Mouse (Mus musculus) E14TG2a.4 (cell line): ENCODE data around the gene Mas1.

ENCODE experiments used
- H3K27me3 ChIP-seq: 2 replicates; pipeline ENCODE4 v1.6.1; 2014; ENCODE audit warnings: low read length, control low read depth; ENCODE audit not compliant: insufficient read depth
- H3K36me3 ChIP-seq: 2 replicates; pipeline ENCODE4 v1.6.1; 2014; ENCODE audit warnings: low read length, control low read depth; ENCODE audit not compliant: insufficient read depth
- H3K4me1 ChIP-seq: replicated peaks from 2 replicates; pipeline ENCODE4 v1.6.1; 2014; ENCODE audit warnings: low read depth, low read length, control low read depth
- H3K4me3 ChIP-seq: replicated peaks from 2 replicates; pipeline ENCODE4 v1.5.1; 2014; ENCODE audit warnings: mild to moderate bottlenecking, low read length
- H3K9me3 ChIP-seq: 2 replicates; pipeline ENCODE4 v1.6.1; 2014; ENCODE audit warnings: low read length, control low read depth
- CTCF ChIP-seq: conservative IDR thresholded peaks from 2 replicates; pipeline ENCODE4 v1.5.1; 2014; ENCODE audit warnings: low read length
- NANOG ChIP-seq: IDR thresholded peaks from 2 replicates; pipeline ENCODE4 v1.6.1; 2014; ENCODE audit warnings: borderline replicate concordance, low read length, mixed read lengths
- POU5F1 ChIP-seq: IDR thresholded peaks from 2 replicates; pipeline ENCODE4 v1.6.1; 2014; ENCODE audit warnings: low read length, borderline replicate concordance

Gene Mas1

DNA sequence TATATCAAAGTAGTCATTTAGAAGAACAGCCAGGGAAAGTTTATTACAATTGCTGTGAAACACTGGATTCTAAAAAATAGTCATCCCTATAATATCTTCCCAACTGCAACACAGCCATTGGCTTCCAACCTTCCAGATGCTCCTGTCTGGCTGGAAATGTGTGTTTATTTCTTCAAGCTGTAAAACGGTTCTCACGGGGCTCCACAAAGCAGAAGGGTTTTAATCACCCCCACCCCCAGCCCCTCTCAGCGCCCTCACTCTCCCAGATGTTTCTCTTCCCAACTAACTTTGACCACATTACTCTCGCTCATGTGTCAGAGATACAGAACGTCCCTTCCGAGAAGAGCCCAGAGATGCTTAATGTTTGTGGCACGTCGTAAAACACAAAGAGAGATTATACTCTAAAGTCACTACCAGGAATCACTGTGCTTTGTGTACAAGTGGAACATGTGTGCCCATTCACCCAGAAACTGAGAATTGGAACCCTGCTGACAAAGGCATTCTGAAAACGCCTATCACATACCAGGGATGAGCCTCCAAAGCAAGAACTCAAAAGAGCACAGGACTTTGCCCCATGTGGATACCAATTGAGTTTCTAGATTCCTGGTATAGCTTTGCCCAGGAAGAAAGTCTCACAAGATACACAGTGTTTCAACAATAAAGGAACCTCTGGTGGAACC is 65.9 kb downstream of the Mas1 start:
- peaks cover 8% of the 10 kb centered on the region; the same call in 1 of the 2 replicates for H3K27me3 ChIP-seq
- H3K4me3 ChIP-seq, result no peak overlapping the region
- peaks cover 6% of the 10 kb centered on the region; the same call in 1 of the 2 replicates for H3K4me1 ChIP-seq
- TF ChIP-seq NANOG, result no peak
- TF ChIP-seq POU5F1, result no peak
- no peak for TF ChIP-seq CTCF
- no peaks in the 10 kb centered on the region for H3K36me3 ChIP-seq
- no peaks in the 10 kb centered on the region for H3K9me3 ChIP-seq

DNA sequence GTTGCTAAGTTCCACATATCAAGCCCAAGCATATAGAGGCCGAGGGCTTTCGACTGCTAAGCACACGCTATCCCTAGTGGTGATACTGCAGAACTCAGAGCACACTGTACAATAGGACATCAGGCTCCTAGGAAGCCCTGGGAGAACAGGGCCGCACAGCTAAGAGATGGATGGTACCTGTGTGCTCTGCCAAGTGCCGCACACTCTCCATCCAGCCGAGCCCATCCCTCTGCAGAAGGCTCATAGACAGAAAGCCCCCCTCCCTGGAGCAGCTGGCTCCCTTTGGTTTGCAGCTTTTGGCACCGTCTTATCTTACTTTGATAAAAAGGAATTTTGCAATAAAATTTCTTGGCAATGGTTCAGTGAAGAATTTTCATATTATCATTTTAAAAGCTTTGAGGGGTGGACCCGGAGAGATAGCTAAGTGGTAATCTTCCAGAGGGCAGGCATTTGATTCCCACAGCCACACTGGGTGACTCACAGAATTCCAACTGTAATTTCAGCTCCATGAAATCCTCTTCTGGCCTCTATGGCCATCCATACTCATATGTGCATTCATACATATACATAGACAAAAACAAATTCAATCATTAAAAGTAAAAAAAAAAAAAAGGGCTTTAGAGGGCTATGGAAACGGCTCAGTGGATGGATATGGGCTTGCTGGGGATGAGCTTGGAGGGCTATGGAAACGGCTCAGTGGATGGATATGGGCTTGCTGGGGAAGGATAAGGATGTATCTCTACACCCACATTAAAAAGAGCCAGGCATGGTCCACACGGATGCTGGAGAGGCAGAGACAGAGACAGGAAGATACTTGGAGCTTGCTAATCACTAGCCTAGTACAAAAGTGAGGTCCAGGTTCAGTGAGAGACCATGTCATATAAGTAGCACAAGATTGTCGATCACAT is 68.3 kb downstream of the Mas1 start:
- Histone ChIP-seq H3K9me3 (no peaks in the 10 kb centered on the region), H3K4me1 (peaks cover 7% of the 10 kb centered on the region), H3K27me3 (no peaks in the 10 kb centered on the region), H3K4me3 (no peak overlapping the region), H3K36me3 (no peaks in the 10 kb centered on the region)
- no peak for TF ChIP-seq POU5F1
- no peak for TF ChIP-seq CTCF
- TF ChIP-seq NANOG, result no peak

DNA sequence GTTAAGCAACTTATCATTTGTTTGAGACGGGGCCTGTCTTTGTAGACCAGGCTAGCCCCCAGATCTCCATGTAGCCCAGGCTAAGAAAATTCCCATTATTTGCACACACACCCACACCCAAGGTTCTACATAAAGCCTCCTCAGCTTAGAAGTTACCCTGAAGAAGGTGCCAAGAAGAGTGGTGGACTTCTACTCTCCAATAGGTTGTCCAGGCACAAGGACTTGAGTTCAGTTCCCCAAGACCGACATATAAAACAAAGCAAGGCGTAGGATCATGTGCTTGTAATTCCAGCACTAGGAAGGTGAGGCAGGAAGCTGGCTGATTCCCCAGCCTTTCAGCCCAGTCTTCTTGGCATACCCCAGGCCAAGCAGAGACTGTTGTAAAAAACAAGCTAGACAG is 69.4 kb downstream of the Mas1 start:
- no peaks in the 10 kb centered on the region for H3K9me3 ChIP-seq
- no peaks in the 10 kb centered on the region for H3K36me3 ChIP-seq
- H3K27me3 ChIP-seq, result no peaks in the 10 kb centered on the region
- TF ChIP-seq NANOG (no peak), CTCF (no peak), POU5F1 (no peak)
- no peak overlapping the region for H3K4me3 ChIP-seq
- peaks cover 17% of the 10 kb centered on the region for H3K4me1 ChIP-seq

DNA sequence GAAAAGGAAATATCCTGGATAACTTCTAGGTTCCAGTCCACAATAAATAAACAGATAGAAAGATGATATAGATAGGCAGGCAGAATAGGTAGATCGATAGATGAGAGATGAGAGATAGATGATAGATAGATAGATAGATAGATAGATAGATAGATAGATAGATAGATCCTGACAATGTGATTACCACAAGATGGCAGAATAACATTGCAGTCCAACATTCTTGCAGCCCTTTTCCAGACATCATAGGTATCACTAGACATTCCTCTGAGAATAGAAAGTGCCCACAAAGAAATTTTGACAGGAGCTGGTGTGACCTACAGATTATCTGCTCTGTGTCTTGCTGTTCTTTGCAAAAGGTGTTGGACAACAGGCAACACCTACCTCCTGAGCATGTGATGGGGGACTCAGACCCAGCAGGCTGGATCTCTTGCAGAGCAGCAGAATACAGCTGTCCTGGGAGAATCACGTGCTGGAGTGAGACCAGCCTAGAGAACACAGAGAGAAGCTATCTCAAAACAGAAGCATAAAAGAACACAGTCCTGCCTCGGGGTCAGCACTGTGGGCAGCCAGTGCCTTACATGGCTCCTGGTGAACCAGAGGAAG is 70.4 kb downstream of the Mas1 start:
- Histone ChIP-seq H3K4me3 (no peak overlapping the region), H3K27me3 (no peaks in the 10 kb centered on the region), H3K9me3 (no peaks in the 10 kb centered on the region), H3K4me1 (peaks cover 21% of the 10 kb centered on the region), H3K36me3 (no peaks in the 10 kb centered on the region)
- no peak for TF ChIP-seq POU5F1
- TF ChIP-seq CTCF, result no peak
- no peak for TF ChIP-seq NANOG

DNA sequence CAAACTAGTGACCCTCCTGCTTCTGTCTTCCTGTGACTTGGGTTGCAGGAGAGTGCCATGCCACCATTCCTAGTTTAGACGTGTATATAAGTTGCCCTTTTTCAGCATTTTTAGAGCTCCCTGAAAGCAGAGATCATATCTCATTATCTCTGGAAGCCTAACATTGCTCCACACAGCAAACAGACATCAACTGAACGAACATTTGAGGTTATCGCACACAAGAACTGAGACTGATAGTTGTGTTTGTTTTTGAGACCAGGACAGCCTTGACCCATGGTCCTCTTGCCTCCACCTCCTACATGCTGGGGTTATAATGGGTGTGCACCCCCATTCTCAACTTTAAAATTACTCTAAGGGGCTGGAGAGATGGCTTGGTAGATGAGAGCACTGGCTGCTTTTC is 71.3 kb downstream of the Mas1 start:
- Histone ChIP-seq H3K4me3 (no peak overlapping the region), H3K4me1 (peaks cover 19% of the 10 kb centered on the region), H3K36me3 (no peaks in the 10 kb centered on the region), H3K27me3 (no peaks in the 10 kb centered on the region), H3K9me3 (peaks cover 1% of the 10 kb centered on the region)
- TF ChIP-seq NANOG (no peak), POU5F1 (no peak), CTCF (no peak)

DNA sequence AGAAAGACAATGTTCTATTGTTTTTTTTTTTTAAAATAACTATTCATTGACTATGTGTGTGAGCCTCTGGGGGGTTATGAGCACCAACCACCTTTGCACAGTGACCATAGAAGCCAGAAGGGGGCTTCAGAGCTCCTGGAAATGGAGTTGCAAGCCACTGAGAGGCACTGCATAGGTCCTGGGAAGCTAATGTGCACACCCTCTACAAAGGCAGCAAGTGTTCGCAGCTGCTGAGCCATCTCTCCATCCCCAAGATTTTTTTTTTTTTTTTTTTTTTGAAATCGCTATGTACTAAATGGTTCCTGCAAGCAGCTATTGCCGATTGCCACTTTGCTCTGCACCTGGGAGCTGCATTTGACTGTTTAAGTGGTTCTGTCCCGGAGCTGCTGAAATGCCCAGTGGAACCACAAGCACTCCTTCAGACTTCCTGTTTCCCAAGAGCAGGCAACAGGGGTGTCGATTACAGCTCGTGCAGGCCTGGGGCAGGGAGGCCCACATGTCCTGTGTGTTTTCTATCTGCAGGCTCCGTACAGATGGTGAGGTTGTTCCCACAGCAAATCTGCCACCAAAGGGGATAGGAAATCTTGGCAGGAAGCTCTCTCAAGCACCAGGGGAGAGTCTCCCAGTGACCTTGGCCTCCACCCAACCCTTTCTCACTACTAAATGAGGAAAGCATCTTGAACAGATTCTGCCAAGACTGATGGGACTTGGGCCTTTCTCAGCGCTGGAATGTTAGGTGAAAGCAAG is 74.1 kb downstream of the Mas1 start:
- TF ChIP-seq NANOG (no peak), CTCF (no peak), POU5F1 (no peak)
- Histone ChIP-seq H3K4me1 (peaks cover 19% of the 10 kb centered on the region), H3K36me3 (no peaks in the 10 kb centered on the region), H3K4me3 (no peak overlapping the region), H3K27me3 (0 out of 2 replicates have a peak, but pooled peaks cover 2% of the 10 kb centered on the region), H3K9me3 (peaks cover 8% of the 10 kb centered on the region)

DNA sequence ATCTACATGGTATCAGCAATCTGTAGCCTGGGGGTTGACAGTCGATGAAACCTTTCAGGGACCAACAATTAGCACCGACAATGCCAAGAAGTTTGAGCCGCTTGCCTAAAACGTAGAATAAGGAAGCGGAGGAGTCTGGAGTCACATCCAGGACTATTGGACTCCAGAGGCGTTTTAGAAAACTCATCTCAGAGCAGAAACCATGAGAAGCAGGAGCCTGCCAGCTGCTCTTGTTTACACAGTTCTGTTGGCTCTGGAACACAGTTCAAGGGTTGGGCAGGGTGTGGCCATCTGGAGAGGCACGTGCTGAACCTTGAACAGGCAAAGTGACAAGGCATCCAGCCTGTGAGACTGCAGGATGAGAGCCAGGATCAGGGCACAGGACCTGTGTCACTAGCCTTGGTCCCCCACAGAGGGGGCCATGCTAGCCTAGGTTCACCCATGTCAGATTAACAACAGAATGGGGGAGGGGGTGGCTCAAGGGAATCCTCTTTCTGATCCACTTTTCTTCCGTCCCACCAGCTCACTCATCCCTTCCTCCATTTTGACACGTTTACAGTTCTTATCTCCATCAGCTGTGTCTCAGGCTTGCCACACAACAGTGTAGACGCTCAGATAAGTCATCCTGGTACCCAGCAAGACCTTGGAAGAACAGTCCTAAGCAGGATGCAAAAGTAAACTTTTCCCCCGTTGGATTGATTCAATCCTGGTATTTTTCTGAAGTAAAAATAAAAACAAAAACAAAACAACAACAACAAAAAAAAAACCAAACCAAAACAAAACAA is 75.3 kb downstream of the Mas1 start:
- Histone ChIP-seq H3K9me3 (peaks cover 18% of the 10 kb centered on the region), H3K4me3 (no peak overlapping the region), H3K36me3 (no peaks in the 10 kb centered on the region), H3K4me1 (peaks cover 19% of the 10 kb centered on the region), H3K27me3 (0 out of 2 replicates have a peak, but pooled peaks cover 2% of the 10 kb centered on the region)
- TF ChIP-seq CTCF (no peak), NANOG (no peak), POU5F1 (no peak)

DNA sequence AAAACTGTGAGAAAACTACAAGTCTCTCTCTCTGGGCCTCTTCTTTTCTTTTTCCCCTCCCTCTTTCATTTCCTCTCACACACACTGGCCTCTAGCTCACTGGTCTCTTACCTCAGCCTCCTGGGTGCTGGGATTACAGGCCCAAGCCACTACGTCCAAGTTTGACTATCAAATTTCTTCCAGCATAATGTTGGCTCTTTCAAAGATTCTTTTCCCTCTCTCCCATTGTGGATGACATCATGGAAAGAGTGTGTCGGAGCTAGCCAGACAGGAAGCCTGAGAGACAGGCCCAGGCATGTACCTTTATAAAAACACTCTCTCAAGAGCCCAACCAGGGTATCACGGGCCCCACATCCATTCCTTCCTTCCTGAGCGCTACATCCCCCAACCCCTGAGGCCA is 76.5 kb downstream of the Mas1 start:
- TF ChIP-seq NANOG, result no peak
- no peak for TF ChIP-seq CTCF
- no peak for TF ChIP-seq POU5F1
- H3K36me3 ChIP-seq, result no peaks in the 10 kb centered on the region
- H3K4me1 ChIP-seq, result peaks cover 19% of the 10 kb centered on the region
- H3K9me3 ChIP-seq, result peaks cover 18% of the 10 kb centered on the region
- H3K27me3 ChIP-seq, result 0 out of 2 replicates have a peak, but pooled peaks cover 2% of the 10 kb centered on the region
- H3K4me3 ChIP-seq, result no peak overlapping the region
